Comparison of ENCODE assay signal across 9 mouse cellular contexts in the genomic region with DNA sequence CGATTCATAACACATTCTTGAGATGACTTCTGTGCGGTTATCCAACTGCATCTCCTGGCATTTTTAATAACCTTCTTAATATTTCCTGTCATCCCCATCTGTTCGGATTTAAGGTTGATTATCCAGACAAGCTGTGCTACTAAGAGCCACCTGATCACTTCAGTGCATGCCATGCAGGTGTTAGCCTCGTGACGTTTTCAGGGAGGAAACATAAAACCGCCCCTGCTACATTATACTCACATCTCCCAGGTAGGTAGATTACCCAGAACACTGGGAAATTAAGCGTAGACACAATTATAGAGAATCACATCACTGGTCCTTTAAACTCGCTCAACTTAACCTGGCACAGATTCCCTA. TPM values are rescaled to one million over a fixed set of nuclear protein-coding genes. Genes with fewer than 3 reads are reported as not detected.
A peak's percentile ranks its signal among the peaks of the same experiment; 100 is the strongest.
DNase-seq lines count a peak whose midpoint lies in the region; ATAC-seq and TF ChIP-seq lines count a peak whose summit lies in the region.
"Had no signal": no experiment of that assay in that cellular context is flagged by ENCODE, and none has a peak within 500 bp of the region (broad histone marks: within the 10 kb centered on the region; RNA-seq: fewer than 3 reads in every experiment).

No protein-coding gene starts in this region.

- no peak for DNase-seq in heart, postnatal 0 days (ENCODE audit: low spot score)
- no peak for DNase-seq in heart, postnatal 25 days (ENCODE audit: low spot score)
- no peak for DNase-seq in embryonic facial prominence, embryonic 14.5 days (ENCODE audit: low spot score)
- DNase-seq in testis, postnatal 10 days (ENCODE audit: low spot score) = no peak
- no peak for DNase-seq in layer of hippocampus, adult 18-20 months (ENCODE audit: low spot score in 2 of 2)
- DNase-seq in layer of hippocampus, postnatal 14 days (ENCODE audit: low spot score in 2 of 2) = no peak

- H3K4me1 ChIP-seq in heart, postnatal 0 days (ENCODE audit: control insufficient read depth, insufficient read depth) = no peaks in the 10 kb centered on the region
- H3K4me1 ChIP-seq in embryonic facial prominence, embryonic 14.5 days (ENCODE audit: control insufficient read depth, insufficient read depth, low read length) = 0 out of 2 replicates have a peak, but pooled peaks cover 9% of the 10 kb centered on the region
- H3K4me1 ChIP-seq in hindbrain, embryonic 13.5 days (replicated peaks) = peaks cover 20% of the 10 kb centered on the region
- H3K4me1 ChIP-seq in midbrain, embryonic 16.5 days (ENCODE audit: control insufficient read depth, insufficient read depth, low read length) = peaks cover 11% of the 10 kb centered on the region
- H3K4me1 ChIP-seq: megakaryocyte, embryonic 14.5 days had no signal

- no peak overlapping the region for H3K4me3 ChIP-seq in heart, postnatal 0 days (ENCODE audit: low read depth, low read length)
- peak overlapping the region; percentile 29 for H3K4me3 ChIP-seq in embryonic facial prominence, embryonic 14.5 days (ENCODE audit: low read depth, low read length)
- peak overlapping the region; percentile 49 for H3K4me3 ChIP-seq in hindbrain, embryonic 13.5 days
- peak overlapping the region; percentile 65 for H3K4me3 ChIP-seq in midbrain, embryonic 16.5 days (ENCODE audit: low read depth, low read length)
- H3K4me3 ChIP-seq: megakaryocyte, embryonic 14.5 days had no signal

- no peaks in the 10 kb centered on the region for H3K9me3 ChIP-seq in heart, postnatal 0 days (replicated peaks; ENCODE audit: control insufficient read depth, low read length)
- H3K9me3 ChIP-seq in embryonic facial prominence, embryonic 14.5 days (ENCODE audit: control insufficient read depth, low read length) = no peaks in the 10 kb centered on the region
- no peaks in the 10 kb centered on the region for H3K9me3 ChIP-seq in hindbrain, embryonic 13.5 days
- no peaks in the 10 kb centered on the region for H3K9me3 ChIP-seq in midbrain, embryonic 16.5 days (replicated peaks; ENCODE audit: control insufficient read depth, low read length, poor library complexity, severe bottlenecking)

- whole genome bisulfite sequencing in heart, postnatal 0 days = 73% methylated on average over 8 of the region's 8 CpGs
- 31% methylated on average over 8 of the region's 8 CpGs for WGBS in embryonic facial prominence, embryonic 14.5 days
- 31% methylated on average over 8 of the region's 8 CpGs for WGBS in hindbrain, embryonic 13.5 days
- WGBS in midbrain, embryonic 16.5 days = 28% methylated on average over 8 of the region's 8 CpGs

- no peaks in the 10 kb centered on the region for H3K27me3 ChIP-seq in heart, postnatal 0 days (ENCODE audit: control insufficient read depth, insufficient read depth, low read length)
- H3K27me3 ChIP-seq in embryonic facial prominence, embryonic 14.5 days (replicated peaks; ENCODE audit: control insufficient read depth, insufficient read depth, low read length) = no peaks in the 10 kb centered on the region
- H3K27me3 ChIP-seq in hindbrain, embryonic 13.5 days = no peaks in the 10 kb centered on the region
- no peaks in the 10 kb centered on the region for H3K27me3 ChIP-seq in midbrain, embryonic 16.5 days (ENCODE audit: control insufficient read depth, insufficient read depth, low read depth, low read length)
- H3K27me3 ChIP-seq: megakaryocyte, embryonic 14.5 days had no signal

- H3K4me2 ChIP-seq in heart, postnatal 0 days (ENCODE audit: low read depth, low read length) = peak overlapping the region; percentile 47
- peak overlapping the region; percentile 47 for H3K4me2 ChIP-seq in embryonic facial prominence, embryonic 14.5 days (ENCODE audit: low read depth, low read length)
- H3K4me2 ChIP-seq in hindbrain, embryonic 13.5 days = peak overlapping the region; percentile 72
- peak overlapping the region; percentile 65 for H3K4me2 ChIP-seq in midbrain, embryonic 16.5 days (ENCODE audit: low read length)

- TF ChIP-seq CTCF in heart, postnatal 0 days (IDR thresholded peaks at IDR 0.05; ENCODE audit: low read depth) = no peak

- no peak overlapping the region for H3K9ac ChIP-seq in heart, postnatal 0 days (replicated peaks; ENCODE audit: low read depth, low read length)
- no peak overlapping the region for H3K9ac ChIP-seq in embryonic facial prominence, embryonic 14.5 days (ENCODE audit: low read depth, low read length)
- peak overlapping the region; percentile 81 for H3K9ac ChIP-seq in hindbrain, embryonic 13.5 days
- peak overlapping the region; percentile 85 for H3K9ac ChIP-seq in midbrain, embryonic 16.5 days (ENCODE audit: low read depth, low read length)

- no peaks in the 10 kb centered on the region for H3K36me3 ChIP-seq in heart, postnatal 0 days (replicated peaks; ENCODE audit: control insufficient read depth, insufficient read depth, low read length)
- no peaks in the 10 kb centered on the region for H3K36me3 ChIP-seq in embryonic facial prominence, embryonic 14.5 days (ENCODE audit: control insufficient read depth, insufficient read depth, low read length)
- H3K36me3 ChIP-seq in hindbrain, embryonic 13.5 days = no peaks in the 10 kb centered on the region
- H3K36me3 ChIP-seq in midbrain, embryonic 16.5 days (ENCODE audit: control insufficient read depth, insufficient read depth, low read length) = no peaks in the 10 kb centered on the region

- intact Hi-C loops in heart, postnatal 25 days (cut with DNase I) = no loop called here

- no peak for TF ChIP-seq EP300 in heart, postnatal 0 days (IDR thresholded peaks at IDR 0.05; ENCODE audit: low read depth)

- H3K27ac ChIP-seq in heart, postnatal 0 days (ENCODE audit: low read depth) = no peak overlapping the region
- H3K27ac ChIP-seq in embryonic facial prominence, embryonic 14.5 days (replicated peaks; ENCODE audit: low read depth, low read length) = no peak overlapping the region
- peak overlapping the region; percentile 96 for H3K27ac ChIP-seq in hindbrain, embryonic 13.5 days
- peak overlapping the region; percentile 93 for H3K27ac ChIP-seq in midbrain, embryonic 16.5 days (ENCODE audit: low read length)

- ATAC-seq in heart, postnatal 0 days (ENCODE audit: insufficient read depth, low read depth) = no peak
- peak; percentile 93 for ATAC-seq in embryonic facial prominence, embryonic 14.5 days (ENCODE audit: low read depth)
- peak; percentile 81 for ATAC-seq in hindbrain, embryonic 13.5 days (ENCODE audit: low FRiP score)
- ATAC-seq in midbrain, embryonic 16.5 days = peak; percentile 86

RNA-seq across cellular contexts. Expression of a gene that starts 0.3 kb away (rescaled TPM):
- total RNA-seq in heart, postnatal 0 days (2014; rRNA removed; ENCODE audit: low replicate concordance) = 385 and 419 TPM in 2 replicates
- polyA plus RNA-seq in heart, postnatal 0 days (2015; fragmentation: Nextera tagmentation; extraction: Ambion mirVana) = 205 and 228 TPM in 2 replicates
- 100 to 1,000 TPM; 572 to 611 TPM for total RNA-seq in heart, postnatal 25 days (2021)
- 32.2 and 36.7 TPM in 2 replicates for polyA plus RNA-seq in embryonic facial prominence, embryonic 14.5 days (2014; fragmentation: Nextera tagmentation; extraction: Ambion mirVana)
- 71.7 and 75.4 TPM in 2 replicates for polyA plus RNA-seq in hindbrain, embryonic 13.5 days (2015; fragmentation: Nextera tagmentation; extraction: Ambion mirVana)
- polyA plus RNA-seq in midbrain, embryonic 16.5 days (2015; fragmentation: Nextera tagmentation; extraction: Ambion mirVana) = 60.9 and 67.7 TPM in 2 replicates
- total RNA-seq in layer of hippocampus, adult 18-20 months (2021) = 100 to 1,000 TPM; 166 to 172 TPM
- total RNA-seq in layer of hippocampus, postnatal 14 days (2021) = 100 to 1,000 TPM; 158 to 166 TPM

Comparison
In these comparisons a context has a peak if more than half of its experiments do, and no peak if none do; other contexts are left out.
1. H3K27ac ChIP-seq: peak in hindbrain, embryonic 13.5 days (single experiment) and midbrain, embryonic 16.5 days (single experiment); none in heart, postnatal 0 days (single experiment) and embryonic facial prominence, embryonic 14.5 days (single experiment).
2. H3K9ac ChIP-seq: peak in hindbrain, embryonic 13.5 days (single experiment) and midbrain, embryonic 16.5 days (single experiment); none in heart, postnatal 0 days (single experiment) and embryonic facial prominence, embryonic 14.5 days (single experiment).
3. Peak in every context shown above with its lines, with median percentiles within 50 percentile points of each other: H3K4me2 ChIP-seq.